Mouse (Mus musculus): ENCODE measurements around the gene Plxdc1.

Plxdc1 gene

DNA sequence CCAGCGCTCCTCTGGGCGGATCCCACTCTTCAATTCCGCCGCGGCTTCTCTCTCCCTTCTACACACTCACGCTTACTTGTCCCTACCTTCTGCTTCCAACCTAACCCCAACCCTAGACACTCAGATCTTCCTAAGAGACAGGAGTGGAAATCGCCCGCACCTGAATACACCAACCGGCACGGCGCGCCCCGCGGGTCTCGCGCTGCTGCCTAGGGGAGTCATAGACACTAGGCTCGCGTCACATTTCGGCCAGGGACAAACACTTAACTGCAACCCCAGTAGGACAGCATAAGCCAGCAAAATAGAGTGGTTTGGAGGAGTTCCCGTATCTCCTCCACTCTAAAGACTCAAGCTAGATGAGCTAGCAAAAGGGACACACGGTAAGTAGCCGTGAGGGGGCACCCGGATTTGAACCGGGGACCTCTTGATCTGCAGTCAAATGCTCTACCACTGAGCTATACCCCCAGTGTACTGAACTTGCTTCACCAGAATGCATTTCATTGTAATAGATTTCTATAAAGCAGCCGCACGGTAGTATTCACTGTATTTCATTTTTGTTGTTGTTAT lies 2.4 kb upstream of the Plxdc1 start:
- peak; percentile 73 for DNase-seq (ENCODE audit: low read depth, low spot score)

DNA sequence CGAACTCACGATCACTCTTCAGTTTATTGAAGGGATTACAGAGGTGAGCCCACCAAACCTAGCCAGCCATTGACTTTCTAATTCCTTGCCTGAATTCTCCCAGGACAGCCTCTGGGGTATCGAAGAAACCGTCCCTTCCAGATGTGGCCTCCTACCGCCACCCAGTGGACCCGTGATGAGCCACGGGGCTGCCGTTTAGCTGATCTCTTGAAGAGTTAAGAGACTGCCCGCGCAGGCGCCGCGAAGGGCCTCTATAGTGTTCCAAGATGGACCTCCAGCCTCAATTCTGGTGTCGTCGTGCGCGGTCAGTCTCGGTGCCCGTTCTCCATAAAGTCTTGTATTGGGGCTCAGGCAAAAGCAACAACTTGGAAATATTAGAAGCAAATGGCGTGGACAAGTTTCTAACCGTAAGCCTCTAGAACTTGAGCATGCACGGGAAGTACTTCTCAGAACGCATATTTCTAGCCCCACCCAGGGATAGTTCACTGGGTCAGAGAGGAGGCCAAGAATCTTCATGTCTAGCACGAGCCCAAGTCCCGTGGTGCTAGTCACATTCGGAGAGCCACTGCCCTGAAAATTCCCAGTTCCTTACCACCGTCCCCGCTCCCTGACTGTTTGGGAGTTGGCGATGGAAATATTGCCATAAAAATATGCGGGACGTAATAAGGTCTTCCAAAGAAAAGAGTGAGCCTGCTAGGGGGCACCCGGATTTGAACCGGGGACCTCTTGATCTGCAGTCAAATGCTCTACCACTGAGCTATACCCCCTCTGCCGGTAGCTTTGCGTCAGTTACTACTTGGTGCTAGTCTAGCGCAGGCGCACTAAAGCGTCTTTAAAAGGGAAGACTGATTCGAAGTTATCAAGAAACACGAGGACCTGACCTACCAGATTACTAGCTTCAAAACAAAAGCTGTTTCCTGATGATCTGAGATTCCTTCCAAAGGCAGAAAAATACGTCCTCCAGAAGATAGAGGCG lies 1.6 kb upstream of the Plxdc1 start:
- DNase-seq (ENCODE audit: low read depth, low spot score) = peak; percentile 98

DNA sequence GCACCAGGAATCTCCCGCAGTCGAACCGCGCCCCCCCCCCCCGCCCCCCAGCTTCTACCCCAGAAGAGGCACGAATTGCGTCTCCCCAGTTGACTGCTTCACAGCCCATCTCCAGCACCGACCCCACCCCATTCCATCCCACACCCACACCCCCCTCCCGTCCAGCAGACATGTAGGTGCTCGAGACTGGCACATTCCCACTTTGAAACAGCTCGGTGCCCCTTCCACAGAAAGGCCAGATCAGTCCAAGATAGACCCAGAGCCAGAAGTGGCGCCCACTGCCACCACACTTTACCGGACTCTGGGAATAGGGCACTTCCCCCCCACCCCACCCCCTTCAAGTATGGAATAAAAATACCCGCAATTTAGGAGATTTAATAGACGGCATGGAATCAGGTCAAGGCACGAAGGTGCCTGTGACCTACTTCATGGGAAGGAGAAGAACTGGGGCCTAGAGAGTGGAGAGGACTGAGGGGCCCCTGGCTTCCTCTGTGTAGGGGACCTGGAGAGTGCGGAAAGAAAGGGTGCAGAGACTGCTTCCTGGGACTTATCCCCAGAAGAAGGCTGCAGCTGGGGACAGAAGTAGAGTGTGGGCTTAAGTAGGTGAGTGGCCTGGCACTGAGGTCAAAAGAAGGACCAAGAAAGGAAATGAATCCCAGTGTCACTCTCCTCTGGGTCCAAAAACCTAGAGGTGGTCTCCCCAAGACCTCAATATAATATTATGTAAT lies 658 bp upstream of the Plxdc1 start:
- no peak for DNase-seq (ENCODE audit: low read depth, low spot score)

DNA sequence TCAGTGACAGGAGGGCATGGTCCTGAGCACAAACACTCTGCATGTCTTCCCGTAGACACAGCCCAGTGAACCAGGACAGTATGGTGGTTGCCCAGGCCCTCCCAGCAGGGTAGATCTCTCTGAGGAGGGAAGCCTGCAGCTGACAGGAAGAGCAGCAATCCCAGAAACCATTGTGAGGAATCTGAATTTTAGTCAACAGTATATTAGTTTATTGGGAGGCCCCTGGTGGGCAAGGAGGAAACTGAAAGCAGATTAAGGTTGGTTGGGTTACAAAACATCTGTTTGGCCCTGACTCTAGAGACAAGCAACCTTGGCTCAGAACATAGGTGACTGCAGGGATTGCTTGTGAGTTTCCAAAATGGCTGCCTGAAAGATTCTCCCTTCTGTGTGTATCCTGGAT lies 2.3 kb downstream of the Plxdc1 start:
- no peak for DNase-seq (ENCODE audit: low read depth, low spot score)

DNA sequence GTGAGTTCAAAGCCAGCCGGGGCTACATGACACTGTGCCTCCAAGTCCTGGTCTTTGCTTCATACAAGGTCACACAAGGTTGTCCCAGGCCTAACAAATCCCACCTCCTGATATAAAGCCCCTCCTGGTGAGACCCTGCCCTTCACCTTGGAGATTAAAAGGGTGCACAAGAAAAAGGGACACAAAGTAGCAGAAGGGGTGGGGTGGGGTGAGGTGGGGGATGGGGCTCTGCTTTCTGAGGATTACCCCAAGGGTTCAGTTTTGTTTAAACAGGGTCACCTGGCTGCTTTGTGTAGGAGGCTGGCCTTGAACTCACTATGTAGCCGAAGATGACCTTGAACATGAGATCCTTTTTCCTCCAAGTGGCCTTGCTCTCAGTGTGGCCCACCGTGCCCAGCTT lies 2.7 kb downstream of the Plxdc1 start:
- DNase-seq (ENCODE audit: low read depth, low spot score) = no peak

DNA sequence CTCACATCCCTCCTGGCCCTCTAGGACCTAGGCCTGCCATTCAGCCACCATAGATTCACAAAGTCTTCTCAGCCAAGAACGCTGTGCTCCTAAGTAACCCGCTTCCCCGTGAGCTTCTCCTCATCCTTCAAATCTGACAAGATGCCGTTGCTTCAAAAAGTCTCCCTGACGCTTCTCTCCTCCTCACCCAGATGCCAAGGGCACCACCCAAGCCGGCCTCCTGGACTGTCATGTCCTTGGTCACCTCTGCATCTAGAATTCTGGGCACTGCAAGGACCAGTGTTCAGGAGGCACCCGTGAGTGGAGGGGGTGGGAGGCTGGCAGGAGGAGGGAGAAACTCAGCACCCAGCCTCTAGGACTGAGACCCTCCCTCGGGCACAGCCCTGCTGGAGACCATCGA lies 3.5 kb downstream of the Plxdc1 start:
- DNase-seq (ENCODE audit: low read depth, low spot score) = no peak

DNA sequence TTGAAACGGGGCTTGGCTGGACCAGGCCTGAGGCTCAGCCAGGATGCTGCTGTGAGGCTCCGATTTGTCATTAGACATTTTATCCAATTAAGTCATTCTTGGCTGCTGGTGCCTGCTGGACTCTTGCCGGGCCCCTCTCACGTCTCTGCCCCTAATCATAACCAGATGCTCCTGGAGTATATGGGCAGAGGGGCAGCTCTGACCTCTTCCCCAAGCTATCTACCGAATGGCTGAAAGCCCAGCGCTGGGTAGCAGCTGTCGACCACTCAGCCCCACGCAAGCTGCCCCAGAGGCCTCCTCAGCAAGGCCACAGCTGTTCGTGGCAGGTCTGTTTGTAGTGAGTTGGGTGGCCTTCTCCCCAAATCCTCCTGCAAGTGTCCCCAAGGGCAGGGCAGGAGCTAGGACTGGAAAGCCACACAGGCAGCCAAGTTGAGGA lies 5.7 kb downstream of the Plxdc1 start:
- DNase-seq (ENCODE audit: low read depth, low spot score) = no peak

DNA sequence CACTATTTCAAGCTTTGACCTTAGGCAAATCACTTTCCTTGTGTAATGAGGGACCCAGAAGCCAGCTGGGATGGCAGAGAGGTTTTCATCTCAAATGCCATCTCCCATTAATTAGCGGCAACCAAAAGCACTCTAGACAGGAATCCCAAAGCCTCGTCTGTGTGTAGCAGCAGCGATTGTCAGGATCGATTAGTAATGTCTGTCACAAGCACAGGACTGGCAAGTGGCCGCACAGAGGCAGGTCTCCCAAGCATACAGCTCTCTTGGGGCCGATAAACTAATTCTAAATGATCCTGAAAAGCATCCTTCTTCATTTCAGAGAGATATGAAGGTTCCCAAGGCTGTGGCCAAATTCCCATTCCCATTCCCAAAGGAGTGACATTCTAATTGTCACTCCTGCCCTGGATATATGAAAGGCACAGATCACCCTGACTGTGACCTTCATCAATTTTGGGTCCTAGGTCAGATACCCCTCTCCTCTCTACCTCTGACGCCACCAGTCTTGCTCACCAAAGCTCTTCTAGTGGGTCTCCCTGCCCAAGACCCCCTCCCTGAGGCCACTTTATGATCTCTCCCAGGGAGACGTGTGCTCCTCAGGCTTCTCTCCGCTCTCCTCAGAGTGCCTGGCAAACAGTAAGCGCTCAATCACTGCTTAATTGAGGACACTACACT lies 6.3 kb downstream of the Plxdc1 start:
- DNase-seq (ENCODE audit: low read depth, low spot score) = no peak

DNA sequence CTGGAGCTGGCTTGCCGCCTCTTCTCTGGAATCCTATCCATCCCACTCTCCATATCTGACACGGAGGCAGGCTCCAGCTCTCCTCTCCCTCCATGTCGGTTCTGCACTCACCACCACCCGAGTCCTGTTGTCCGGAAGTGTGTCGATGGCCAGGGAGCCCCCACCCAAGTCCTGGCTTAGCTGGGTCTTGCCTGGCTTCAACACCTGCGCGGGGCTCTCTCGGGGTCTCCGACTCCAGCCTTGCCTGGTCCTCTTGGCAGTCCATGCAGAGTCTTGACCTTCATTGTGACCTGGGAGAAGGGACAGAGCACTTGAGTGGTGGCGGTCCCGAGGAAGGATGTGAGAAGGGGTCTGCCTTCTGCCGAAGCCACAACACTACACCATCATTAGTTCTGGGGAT lies 7.9 kb downstream of the Plxdc1 start:
- DNase-seq (ENCODE audit: low read depth, low spot score) = no peak

DNA sequence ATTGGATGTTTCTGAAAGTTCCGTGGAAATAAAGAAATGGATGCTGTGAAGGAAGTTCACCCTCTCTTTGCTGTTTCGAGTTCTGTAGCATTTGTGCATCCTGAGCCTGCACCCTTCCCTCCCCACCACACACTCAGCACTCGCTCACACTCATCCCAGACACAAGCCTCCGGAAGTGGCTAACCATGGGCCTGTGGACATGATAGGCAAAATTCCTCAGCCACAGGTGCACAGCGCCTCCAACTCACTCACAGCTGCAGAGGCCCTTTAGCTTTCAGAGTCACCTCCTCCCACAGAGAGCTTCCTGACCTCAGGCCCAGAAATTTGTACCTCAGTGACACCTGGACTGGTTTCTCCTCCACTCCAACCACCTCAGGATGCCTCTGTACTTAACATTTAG lies 8.4 kb downstream of the Plxdc1 start:
- no peak for DNase-seq (ENCODE audit: low read depth, low spot score)

DNA sequence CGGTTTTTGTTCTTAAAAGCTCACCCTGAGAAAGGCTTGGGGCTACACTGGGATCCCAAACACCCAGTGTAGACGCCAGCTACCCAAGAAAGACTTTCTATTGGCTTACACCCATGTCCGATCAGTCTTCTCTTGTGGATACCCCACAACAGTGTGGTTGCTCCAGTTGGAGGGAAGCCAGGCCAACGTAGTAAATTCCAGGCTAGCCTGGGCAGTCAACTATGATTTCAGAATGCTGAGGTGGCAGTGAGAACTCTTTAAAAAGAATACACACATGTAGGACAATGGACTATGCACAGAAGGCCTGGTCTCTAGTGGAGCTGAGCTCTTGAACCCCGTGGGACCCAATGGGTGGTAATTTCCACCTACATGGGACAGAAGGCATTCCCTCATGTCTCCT lies 11.5 kb downstream of the Plxdc1 start:
- DNase-seq (ENCODE audit: low read depth, low spot score) = no peak

DNA sequence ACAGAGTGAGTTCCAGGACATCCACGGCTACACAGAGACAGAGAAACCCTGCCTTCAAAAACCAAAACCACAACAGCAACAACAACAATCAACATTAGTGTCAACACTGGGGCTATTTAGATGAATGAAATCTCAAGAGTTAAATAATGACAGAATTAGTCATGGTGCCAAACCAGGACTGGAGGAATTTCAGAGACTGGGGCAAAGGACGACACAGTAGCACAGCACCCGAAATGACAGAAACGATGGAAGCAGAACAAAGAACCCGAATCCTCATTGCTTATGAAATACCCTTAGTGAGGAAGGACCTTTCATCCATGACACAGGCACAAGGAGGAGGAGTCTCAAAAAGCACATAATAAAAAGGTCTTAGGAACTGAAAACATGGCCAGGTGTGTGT lies 12.1 kb downstream of the Plxdc1 start:
- DNase-seq (ENCODE audit: low read depth, low spot score) = no peak

DNA sequence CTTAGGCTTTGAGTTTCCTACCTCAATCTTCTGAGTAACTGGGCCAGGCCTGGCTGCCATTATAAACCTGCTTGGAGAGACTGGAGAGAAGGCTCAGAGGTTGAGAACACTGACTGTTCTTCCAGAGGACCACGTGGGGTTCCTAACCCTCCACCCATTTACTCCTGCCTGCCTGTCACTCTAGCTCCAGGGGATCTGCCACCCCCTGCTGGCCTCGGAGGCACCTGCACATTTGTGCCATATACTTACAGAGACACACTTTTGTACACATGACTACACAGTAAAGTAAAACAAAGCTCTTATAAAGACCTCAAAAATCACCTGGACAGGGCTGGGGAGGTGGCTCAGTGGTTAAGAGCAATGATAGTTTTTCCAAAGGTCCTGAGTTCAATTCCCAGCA lies 13.8 kb downstream of the Plxdc1 start:
- DNase-seq (ENCODE audit: low read depth, low spot score) = peak; percentile 67

DNA sequence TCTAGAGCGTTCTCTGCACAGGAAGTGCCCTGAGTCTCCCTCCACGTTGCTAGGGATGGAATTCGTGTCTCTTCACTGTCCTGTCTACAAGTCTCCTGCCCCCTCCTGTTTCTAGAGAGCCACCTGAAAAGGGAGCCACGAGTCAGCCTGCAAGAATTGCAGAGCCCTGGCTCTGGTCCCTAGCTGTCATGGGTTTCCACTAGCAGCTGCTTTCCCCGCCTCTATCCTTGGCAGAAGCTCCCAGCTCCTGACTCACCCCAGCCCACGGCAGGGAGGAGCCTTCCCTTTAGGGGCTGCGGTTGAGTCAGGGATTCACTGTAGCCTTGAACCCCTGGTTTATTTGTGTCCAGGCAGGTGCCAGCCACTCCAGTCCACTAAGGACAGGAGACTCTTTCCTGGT lies 15.0 kb downstream of the Plxdc1 start:
- no peak for DNase-seq (ENCODE audit: low read depth, low spot score)

DNA sequence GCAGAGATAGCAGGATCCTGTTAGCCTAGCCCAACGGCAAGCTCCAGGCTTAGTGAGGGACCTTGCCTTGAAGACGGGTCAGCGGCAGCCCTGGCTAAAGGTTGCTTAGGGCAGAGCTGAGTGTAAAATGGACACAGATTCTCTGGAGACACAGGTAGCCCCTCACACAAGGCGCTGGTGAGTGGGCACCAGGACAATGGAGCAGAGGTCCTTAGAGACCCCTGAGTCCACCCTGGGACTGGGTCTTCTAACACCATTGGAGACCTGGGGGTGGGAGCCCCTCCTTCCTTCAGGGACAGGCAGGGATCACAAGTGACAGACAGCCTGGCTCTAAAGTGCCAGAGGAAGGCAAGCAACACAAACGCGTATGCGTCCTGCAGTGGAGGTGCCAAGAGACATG lies 15.5 kb downstream of the Plxdc1 start:
- DNase-seq (ENCODE audit: low read depth, low spot score) = no peak

DNA sequence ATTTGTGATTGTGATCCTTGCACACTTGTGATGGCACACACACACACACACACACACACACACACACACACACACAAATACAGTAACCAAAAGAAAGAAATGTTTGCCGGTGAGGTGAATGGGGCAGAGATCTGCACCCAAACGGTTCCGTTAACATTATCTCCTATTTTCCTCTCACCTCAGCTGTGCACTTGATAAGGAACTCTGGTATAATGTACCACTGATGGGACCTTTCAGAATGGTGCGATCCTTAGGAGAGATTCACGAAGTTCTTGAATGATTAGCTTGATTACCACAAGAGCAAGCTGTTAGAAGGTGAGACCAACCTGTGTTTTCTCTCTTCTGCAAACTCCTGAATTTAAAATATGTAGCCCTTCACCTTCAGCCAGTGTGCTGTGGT lies 17.9 kb downstream of the Plxdc1 start:
- DNase-seq (ENCODE audit: low read depth, low spot score) = no peak

DNA sequence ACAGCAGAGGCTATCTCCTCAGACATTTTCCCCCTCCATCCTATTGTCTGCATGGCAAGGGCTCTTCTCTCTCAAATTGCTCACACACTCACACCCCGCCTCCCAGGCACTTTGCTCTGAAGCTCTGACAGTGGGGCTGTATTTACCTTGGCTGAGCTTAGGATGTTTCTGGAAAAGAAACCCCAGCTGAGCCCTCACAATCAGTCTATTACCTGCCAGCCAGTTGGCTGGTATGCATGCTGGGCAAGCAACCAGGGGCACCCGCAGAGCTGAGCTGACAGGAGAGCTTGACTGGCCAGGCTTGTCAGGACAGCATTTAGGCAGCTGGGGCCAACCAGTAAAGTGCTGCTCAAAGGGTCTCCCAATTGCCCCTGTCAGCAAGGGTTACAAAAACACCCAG lies 19.1 kb downstream of the Plxdc1 start:
- no peak for DNase-seq (ENCODE audit: low read depth, low spot score)

DNA sequence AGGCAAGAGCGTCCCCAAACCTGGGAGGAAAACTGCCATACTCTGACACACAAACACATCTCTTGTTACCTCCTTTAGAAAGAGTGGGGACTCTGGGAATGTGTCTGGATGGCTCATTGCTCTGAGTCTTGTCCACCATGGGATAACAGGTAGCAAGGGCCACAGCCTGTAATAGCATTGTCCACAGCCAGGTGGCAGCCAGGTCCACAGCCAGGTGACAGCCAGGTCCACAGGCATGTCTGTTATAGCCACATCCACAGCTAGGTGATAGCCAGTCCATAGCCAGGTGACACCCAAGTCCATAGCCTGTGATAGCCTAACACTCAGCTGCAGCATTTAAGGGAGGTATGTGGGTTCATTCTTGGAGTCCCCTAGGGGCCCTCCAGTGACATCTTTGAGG lies 25.3 kb downstream of the Plxdc1 start:
- DNase-seq (ENCODE audit: low read depth, low spot score) = no peak

DNA sequence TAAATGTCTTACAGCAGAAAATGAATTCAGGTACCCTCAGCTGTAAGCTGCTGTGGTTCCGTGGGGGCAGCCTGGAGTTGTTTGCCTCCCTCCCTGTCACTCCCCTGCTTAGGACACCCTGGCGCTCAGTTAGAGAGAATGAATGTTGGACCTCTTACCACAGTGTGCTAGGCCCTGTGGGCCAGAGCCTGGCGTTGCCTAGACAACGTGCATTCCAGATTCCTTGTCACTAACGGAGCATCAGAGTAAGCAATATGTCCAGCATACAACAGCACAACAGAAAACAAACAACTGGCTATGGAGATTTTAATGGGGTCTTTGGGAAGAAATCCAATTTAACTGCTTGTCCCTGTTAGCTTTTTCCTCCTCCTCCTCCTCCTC lies 27.0 kb downstream of the Plxdc1 start:
- no peak for DNase-seq (ENCODE audit: low read depth, low spot score)

DNA sequence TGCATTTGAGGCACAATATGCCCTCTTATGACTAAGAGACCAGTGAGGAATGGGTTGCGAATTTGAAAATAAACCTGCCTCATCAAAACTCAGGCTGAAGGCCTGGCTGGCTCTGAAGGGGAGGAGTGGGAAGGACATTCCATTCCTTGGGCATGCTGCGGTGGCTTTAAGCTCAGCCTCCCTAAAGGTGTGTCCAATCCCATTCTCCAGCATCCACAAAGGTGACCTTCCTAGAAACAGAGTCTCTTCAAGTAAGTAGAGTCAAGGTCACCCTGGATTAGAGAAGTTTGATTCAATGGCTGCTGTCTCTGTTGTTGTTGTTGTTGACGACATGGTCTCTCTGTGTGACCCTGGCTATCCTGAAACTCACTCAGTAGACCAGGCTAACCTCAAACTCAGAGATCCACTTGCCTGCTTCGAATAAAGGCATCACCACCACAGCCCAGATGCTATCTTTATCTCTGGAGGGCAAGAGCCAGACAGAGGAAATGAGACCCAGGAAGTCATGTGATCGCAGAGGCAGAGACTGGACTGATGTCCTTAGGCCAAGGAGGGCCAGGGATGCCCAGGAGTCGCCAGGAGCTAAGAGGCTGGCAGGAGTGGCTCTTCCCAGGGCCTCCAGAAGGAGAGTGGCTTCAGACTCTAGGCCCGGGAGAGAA lies 27.5 kb downstream of the Plxdc1 start:
- DNase-seq (ENCODE audit: low read depth, low spot score) = no peak

DNA sequence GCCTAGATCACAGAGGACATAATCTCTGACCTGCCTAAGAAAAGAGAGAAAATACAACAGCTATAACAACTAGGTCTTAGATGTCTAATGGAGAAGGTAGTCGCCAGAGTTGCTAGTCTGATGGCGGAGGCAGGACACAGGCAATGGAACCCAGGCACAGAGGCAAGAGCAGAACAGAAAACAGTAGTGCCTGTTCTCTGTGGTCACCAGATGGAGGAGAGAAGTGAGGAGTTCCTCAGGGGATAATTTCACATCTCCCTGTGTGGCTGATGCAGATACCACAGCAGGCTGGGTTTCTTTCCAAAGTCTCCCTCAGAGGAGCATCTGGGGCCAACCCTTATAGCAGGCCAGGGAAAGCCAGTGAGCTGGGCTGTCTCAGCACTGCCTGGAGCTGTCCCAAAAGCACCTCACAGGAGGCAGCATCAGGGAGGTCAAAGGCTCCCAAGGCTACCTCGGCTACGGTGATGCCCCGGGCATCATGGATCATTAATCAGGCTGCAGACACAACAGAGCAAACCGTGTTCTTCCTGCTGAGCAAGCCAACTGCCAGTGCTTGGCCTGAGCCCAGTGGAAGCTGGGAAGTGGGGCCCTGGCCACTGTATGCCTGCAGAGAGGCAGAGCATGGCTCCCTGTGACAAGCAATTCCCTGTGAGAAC lies 29.2 kb downstream of the Plxdc1 start:
- DNase-seq (ENCODE audit: low read depth, low spot score) = no peak
